ENCODE assay signal across 8 mouse cellular contexts in genomic region chr11:101278223-101279192, GRCm38 (mm10). TPM values are rescaled to one million over a fixed set of nuclear protein-coding genes. Genes with fewer than 3 reads are reported as not detected.
DNase-seq lines count a peak whose midpoint lies in the region; ATAC-seq and TF ChIP-seq lines count a peak whose summit lies in the region.

TSS of gene Cntd1 (plus strand) at chr11:101279012.
TSS of gene Coa3 (minus strand) at chr11:101279114.

- H3K27me3 ChIP-seq in embryonic facial prominence, embryonic 10.5 days (replicated peaks; ENCODE audit: low read depth, poor library complexity, severe bottlenecking), result peaks cover 40% of the 10 kb centered on the region
- H3K27me3 ChIP-seq in intestine, postnatal 0 days (replicated peaks; ENCODE audit: control insufficient read depth, insufficient read depth, low read length), result no peaks in the 10 kb centered on the region
- H3K27me3 ChIP-seq in midbrain, embryonic 10.5 days (ENCODE audit: low read depth, poor library complexity, severe bottlenecking), result peaks cover 43% of the 10 kb centered on the region

- DNase-seq in 3134 (ENCODE audit: extremely low read depth, insufficient read length, low spot score), result peak; percentile 73
- peak; percentile 89 for DNase-seq in adrenal gland, postnatal 14 days
- peak; percentile 90 for DNase-seq in embryonic facial prominence, embryonic 10.5 days (ENCODE audit: low spot score)
- DNase-seq in left cerebral cortex, postnatal 36 days (ENCODE audit: low spot score in 2 of 2), result peak; percentile 84 to 86
- peak; percentile 90 for DNase-seq in midbrain, embryonic 10.5 days (ENCODE audit: low spot score)
- peak; percentile 76 for DNase-seq in right cerebral cortex, postnatal 4 days

- WGBS in embryonic facial prominence, embryonic 10.5 days, result 11% methylated on average over 45 of the region's 45 CpGs
- 5% methylated on average over 45 of the region's 45 CpGs for WGBS in intestine, postnatal 0 days
- 10% methylated on average over 45 of the region's 45 CpGs for WGBS in midbrain, embryonic 10.5 days

- H3K9ac ChIP-seq in intestine, postnatal 0 days (ENCODE audit: low read depth, low read length), result peak within 1 kb of the TSS; percentile 76

- H3K27ac ChIP-seq in embryonic facial prominence, embryonic 10.5 days (replicated peaks), result peak within 1 kb of the TSS; percentile 87
- H3K27ac ChIP-seq in intestine, postnatal 0 days (ENCODE audit: low read depth, low read length), result peak within 1 kb of the TSS; percentile 84
- H3K27ac ChIP-seq in midbrain, embryonic 10.5 days (replicated peaks), result peak within 1 kb of the TSS; percentile 88

- peak; percentile 21; the same call in 1 of the 2 replicates for TF ChIP-seq CTCF in intestine, postnatal 0 days (IDR thresholded peaks at IDR 0.05; ENCODE audit: low read depth)

- H3K36me3 ChIP-seq in embryonic facial prominence, embryonic 10.5 days (replicated peaks), result peaks cover 18% of the 10 kb centered on the region
- H3K36me3 ChIP-seq in intestine, postnatal 0 days (ENCODE audit: control insufficient read depth, insufficient read depth), result no peaks in the 10 kb centered on the region; the same call in 1 of the 2 replicates
- peaks cover 16% of the 10 kb centered on the region for H3K36me3 ChIP-seq in midbrain, embryonic 10.5 days

- peak within 1 kb of the TSS; percentile 89 for H3K4me3 ChIP-seq in embryonic facial prominence, embryonic 10.5 days
- peak within 1 kb of the TSS; percentile 89 for H3K4me3 ChIP-seq in intestine, postnatal 0 days (ENCODE audit: low read depth, low read length)
- H3K4me3 ChIP-seq in midbrain, embryonic 10.5 days, result peak within 1 kb of the TSS; percentile 88

- intact Hi-C loops in left cerebral cortex, postnatal 36 days (cut with DNase I), result no loop called here

- peak; percentile 92 for ATAC-seq in granulocyte monocyte progenitor cell, adult 5-6 weeks (replicated peaks; ENCODE audit: poor library complexity, severe bottlenecking)
- ATAC-seq in intestine, postnatal 0 days, result peak; percentile 68

- no peaks in the 10 kb centered on the region for H3K9me3 ChIP-seq in embryonic facial prominence, embryonic 10.5 days
- H3K9me3 ChIP-seq in intestine, postnatal 0 days (ENCODE audit: control insufficient read depth), result no peaks in the 10 kb centered on the region
- H3K9me3 ChIP-seq in midbrain, embryonic 10.5 days (replicated peaks), result no peaks in the 10 kb centered on the region

- H3K4me2 ChIP-seq in intestine, postnatal 0 days (replicated peaks; ENCODE audit: low read depth), result peak within 1 kb of the TSS; percentile 75

- H3K4me1 ChIP-seq in embryonic facial prominence, embryonic 10.5 days, result peaks cover 45% of the 10 kb centered on the region
- peaks cover 18% of the 10 kb centered on the region for H3K4me1 ChIP-seq in intestine, postnatal 0 days (replicated peaks; ENCODE audit: control insufficient read depth, insufficient read depth, low read length)
- H3K4me1 ChIP-seq in midbrain, embryonic 10.5 days, result peaks cover 47% of the 10 kb centered on the region

RNA-seq across cellular contexts. Expression of gene Cntd1, which starts in this region (rescaled TPM):
- 0.44 and 0.86 TPM in 2 replicates for total RNA-seq in adrenal gland, postnatal 14 days (2021)
- polyA plus RNA-seq in embryonic facial prominence, embryonic 10.5 days (2016; fragmentation: Nextera tagmentation; extraction: Ambion mirVana), result 1.3 and 1.4 TPM in 2 replicates
- not detected in 2 replicates for total RNA-seq in granulocyte monocyte progenitor cell, adult 5-6 weeks (2014; fragmentation: Nextera tagmentation)
- 0.72 and 3.3 TPM in 2 replicates for total RNA-seq in granulocyte monocyte progenitor cell, adult 5-6 weeks (2017)
- polyA plus RNA-seq in intestine, postnatal 0 days (2015; fragmentation: Nextera tagmentation; extraction: Ambion mirVana), result 0.26 and 0.47 TPM in 2 replicates
- under 1 TPM; 0.42 to 0.84 TPM for total RNA-seq in left cerebral cortex, postnatal 36 days (2021)
- polyA plus RNA-seq in midbrain, embryonic 10.5 days (2016; fragmentation: Nextera tagmentation; extraction: Ambion mirVana), result 1.6 and 1.8 TPM in 2 replicates

RNA-seq across cellular contexts. Expression of gene Coa3, which starts in this region (rescaled TPM):
- total RNA-seq in adrenal gland, postnatal 14 days (2021), result 79.4 and 80.1 TPM in 2 replicates
- 200 and 203 TPM in 2 replicates for polyA plus RNA-seq in embryonic facial prominence, embryonic 10.5 days (2016; fragmentation: Nextera tagmentation; extraction: Ambion mirVana)
- total RNA-seq in granulocyte monocyte progenitor cell, adult 5-6 weeks (2014; fragmentation: Nextera tagmentation), result 53.2 and 61.3 TPM in 2 replicates
- total RNA-seq in granulocyte monocyte progenitor cell, adult 5-6 weeks (2017), result 32.3 and 35.5 TPM in 2 replicates
- 255 and 276 TPM in 2 replicates for polyA plus RNA-seq in intestine, postnatal 0 days (2015; fragmentation: Nextera tagmentation; extraction: Ambion mirVana)
- 100 to 1,000 TPM in 1 of 2 experiments, 10 to 100 TPM in 1; 97.7 to 112 TPM for total RNA-seq in left cerebral cortex, postnatal 36 days (2021)
- 223 and 228 TPM in 2 replicates for polyA plus RNA-seq in midbrain, embryonic 10.5 days (2016; fragmentation: Nextera tagmentation; extraction: Ambion mirVana)

Comparison
In these comparisons a context has a peak if more than half of its experiments do, and no peak if none do; other contexts are left out.
1. Peak in every context shown above with its lines: DNase-seq, ATAC-seq, H3K4me3 ChIP-seq and H3K27ac ChIP-seq.